Mouse (Mus musculus): ENCODE results near the gene Ppp2r5d.
A peak's percentile ranks its signal among the peaks of the same experiment; 100 is the strongest.

DNA sequence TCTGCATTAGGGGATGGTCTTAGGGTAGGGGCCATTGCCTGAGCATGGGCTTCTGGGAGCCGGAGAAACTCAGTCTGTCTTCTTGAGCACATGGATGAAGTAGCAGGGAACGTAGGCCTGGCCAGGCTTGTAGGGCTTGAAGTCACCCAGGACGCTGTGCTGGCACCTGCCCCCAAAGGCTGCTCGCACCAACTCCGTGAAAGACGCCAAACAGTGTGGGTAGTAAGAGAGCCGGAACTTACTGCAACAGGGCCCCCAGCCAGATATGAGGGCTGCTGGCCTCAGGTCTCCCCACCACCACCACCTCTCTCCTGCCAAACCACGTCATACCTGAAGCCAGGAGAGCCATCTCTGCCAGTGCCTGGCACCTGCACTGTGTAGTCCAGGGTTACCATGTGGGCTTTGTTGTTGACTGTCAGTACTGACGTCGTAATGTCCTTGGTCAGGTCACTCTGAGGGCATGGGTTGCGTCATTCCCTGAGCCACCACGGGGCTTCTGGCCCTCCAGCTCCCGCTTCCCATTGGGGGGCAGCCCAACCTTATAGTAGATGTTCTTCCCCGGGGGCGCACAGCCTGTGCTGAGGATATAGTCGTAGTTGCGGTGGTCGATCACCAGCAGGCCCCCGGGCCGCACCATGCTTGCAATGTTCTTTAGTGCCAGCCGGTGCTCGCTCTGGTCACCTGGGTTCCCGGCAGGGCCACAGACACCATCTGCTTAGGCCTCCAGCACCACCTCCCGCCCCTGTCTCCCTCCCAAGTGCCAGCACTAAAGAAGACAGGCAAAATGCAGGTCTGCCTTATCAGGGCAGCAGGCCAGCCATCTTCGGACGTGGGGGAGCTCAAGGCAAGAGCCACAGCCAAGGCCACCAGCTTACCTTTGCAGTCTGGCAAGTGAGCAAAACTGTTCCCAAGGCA lies 21.1 kb upstream of the Ppp2r5d start:
- TF ChIP-seq CTCF (IDR thresholded peaks at IDR 0.05; ENCODE audit: low read depth, low read length): no peak
- TF ChIP-seq POLR2A (IDR thresholded peaks at IDR 0.05; ENCODE audit: extremely low read depth, insufficient read depth, low read length): 0 out of 2 replicates have a peak, but pooled peaks have one; percentile 25

Data from liver, adult 2 months (tissue).